ENCODE assay signal across 14 mouse cellular contexts in genomic region chr7:84137779-84138178, GRCm38 (mm10). TPM values are rescaled to one million over a fixed set of nuclear protein-coding genes. Genes with fewer than 3 reads are reported as not detected.
DNase-seq lines count a peak whose midpoint lies in the region; ATAC-seq and TF ChIP-seq lines count a peak whose summit lies in the region.
"Had no signal": no experiment of that assay in that cellular context is flagged by ENCODE, and none has a peak within 500 bp of the region (broad histone marks: within the 10 kb centered on the region; RNA-seq: fewer than 3 reads in every experiment).

No protein-coding gene starts in this region.

- DNase-seq in forebrain, embryonic 10.5 days (ENCODE audit: extremely low spot score, low spot score): no peak
- DNase-seq in layer of hippocampus, adult 2 months (ENCODE audit: low spot score in 2 of 2): peak; percentile 35 to 56
- no peak for DNase-seq in layer of hippocampus, postnatal 25 days (ENCODE audit: extremely low spot score in 1 of 2, low spot score in 1 of 2)
- DNase-seq in right cerebral cortex, postnatal 14 days: peak; percentile 31
- no peak for DNase-seq in embryo, embryonic 10 days (ENCODE audit: low spot score)
- DNase-seq: adrenal gland, postnatal 14 days; gastrocnemius, postnatal 14 days had no signal

- 59% methylated on average over 3 of the region's 3 CpGs for WGBS in forebrain, embryonic 13.5 days
- 91% methylated on average over 3 of the region's 3 CpGs for WGBS in forebrain, embryonic 10.5 days
- 72% methylated on average over 3 of the region's 3 CpGs for WGBS in neural tube, embryonic 12.5 days
- 46% methylated on average over 3 of the region's 3 CpGs for WGBS in neural tube, embryonic 15.5 days

- no peaks in the 10 kb centered on the region for H3K27me3 ChIP-seq in forebrain, embryonic 13.5 days
- no peaks in the 10 kb centered on the region for H3K27me3 ChIP-seq in forebrain, embryonic 10.5 days (ENCODE audit: poor library complexity, severe bottlenecking)
- H3K27me3 ChIP-seq in neural tube, embryonic 12.5 days (replicated peaks): no peaks in the 10 kb centered on the region
- H3K27me3 ChIP-seq in neural tube, embryonic 15.5 days (replicated peaks): no peaks in the 10 kb centered on the region
- H3K27me3 ChIP-seq: heart, embryonic 13.5 days; liver, embryonic 15.5 days had no signal

- H3K4me2 ChIP-seq in forebrain, embryonic 13.5 days: no peak overlapping the region
- no peak overlapping the region for H3K4me2 ChIP-seq in neural tube, embryonic 12.5 days (replicated peaks)
- no peak overlapping the region for H3K4me2 ChIP-seq in neural tube, embryonic 15.5 days
- H3K4me2 ChIP-seq: heart, embryonic 13.5 days; liver, embryonic 15.5 days had no signal

- H3K36me3 ChIP-seq in forebrain, embryonic 13.5 days (ENCODE audit: poor library complexity, severe bottlenecking): no peaks in the 10 kb centered on the region
- no peaks in the 10 kb centered on the region for H3K36me3 ChIP-seq in forebrain, embryonic 10.5 days (replicated peaks)
- H3K36me3 ChIP-seq in neural tube, embryonic 12.5 days: no peaks in the 10 kb centered on the region
- H3K36me3 ChIP-seq in neural tube, embryonic 15.5 days: no peaks in the 10 kb centered on the region
- H3K36me3 ChIP-seq: heart, embryonic 13.5 days; limb, embryonic 10.5 days; liver, embryonic 15.5 days had no signal

- H3K4me3 ChIP-seq in forebrain, embryonic 13.5 days: no peak overlapping the region
- no peak overlapping the region for H3K4me3 ChIP-seq in forebrain, embryonic 10.5 days
- no peak overlapping the region for H3K4me3 ChIP-seq in layer of hippocampus, adult 2 months
- H3K4me3 ChIP-seq in neural tube, embryonic 12.5 days: no peak overlapping the region
- H3K4me3 ChIP-seq in neural tube, embryonic 15.5 days (replicated peaks): no peak overlapping the region
- H3K4me3 ChIP-seq: heart, embryonic 13.5 days; limb, embryonic 10.5 days; liver, embryonic 15.5 days had no signal

- no peak overlapping the region for H3K27ac ChIP-seq in forebrain, embryonic 13.5 days
- no peak overlapping the region for H3K27ac ChIP-seq in forebrain, embryonic 10.5 days
- peak overlapping the region; percentile 16; the same call in 1 of the 2 replicates for H3K27ac ChIP-seq in layer of hippocampus, adult 2 months
- no peak overlapping the region for H3K27ac ChIP-seq in neural tube, embryonic 12.5 days
- no peak overlapping the region for H3K27ac ChIP-seq in neural tube, embryonic 15.5 days (replicated peaks)
- H3K27ac ChIP-seq: limb, embryonic 10.5 days; liver, embryonic 15.5 days; macrophage had no signal

- no peaks in the 10 kb centered on the region for H3K9me3 ChIP-seq in forebrain, embryonic 13.5 days (replicated peaks)
- no peaks in the 10 kb centered on the region for H3K9me3 ChIP-seq in forebrain, embryonic 10.5 days
- no peaks in the 10 kb centered on the region for H3K9me3 ChIP-seq in neural tube, embryonic 12.5 days
- no peaks in the 10 kb centered on the region for H3K9me3 ChIP-seq in neural tube, embryonic 15.5 days (replicated peaks)
- H3K9me3 ChIP-seq: heart, embryonic 13.5 days; limb, embryonic 10.5 days; liver, embryonic 15.5 days had no signal

- ATAC-seq in forebrain, embryonic 13.5 days: 0 out of 2 replicates have a peak, but pooled peaks have one; percentile 50
- peak; percentile 33; the same call in 1 of the 2 replicates for ATAC-seq in neural tube, embryonic 12.5 days (ENCODE audit: low FRiP score, low read depth)
- ATAC-seq in neural tube, embryonic 15.5 days (ENCODE audit: low FRiP score): no peak

- no peak overlapping the region for H3K9ac ChIP-seq in forebrain, embryonic 13.5 days
- no peak overlapping the region for H3K9ac ChIP-seq in neural tube, embryonic 12.5 days
- no peak overlapping the region for H3K9ac ChIP-seq in neural tube, embryonic 15.5 days (replicated peaks)
- H3K9ac ChIP-seq: liver, embryonic 15.5 days had no signal

- peaks cover 37% of the 10 kb centered on the region for H3K4me1 ChIP-seq in forebrain, embryonic 13.5 days
- H3K4me1 ChIP-seq in forebrain, embryonic 10.5 days: peaks cover 40% of the 10 kb centered on the region
- peaks cover 7% of the 10 kb centered on the region for H3K4me1 ChIP-seq in neural tube, embryonic 12.5 days
- H3K4me1 ChIP-seq in neural tube, embryonic 15.5 days: peaks cover 32% of the 10 kb centered on the region
- H3K4me1 ChIP-seq: limb, embryonic 10.5 days had no signal

- no peak for TF ChIP-seq CTCF in layer of hippocampus, adult 2 months (conservative IDR thresholded peaks at IDR 0.05)

RNA-seq across cellular contexts. Expression of gene Abhd17c, which starts 13.9 kb away (rescaled TPM):
- 13.2 and 15.6 TPM in 2 replicates for polyA plus RNA-seq in forebrain, embryonic 13.5 days (2015; fragmentation: Nextera tagmentation; extraction: Ambion mirVana)
- polyA plus RNA-seq in forebrain, embryonic 10.5 days (2016; fragmentation: Nextera tagmentation; extraction: Ambion mirVana): 12.3 and 15.7 TPM in 2 replicates
- 10 to 100 TPM; 54.1 to 57.3 TPM for total RNA-seq in layer of hippocampus, adult 2 months (2021)
- total RNA-seq in layer of hippocampus, postnatal 25 days (2021): 10 to 100 TPM; 58.4 to 59.9 TPM
- 93.1 and 95.5 TPM in 2 replicates for polyA plus RNA-seq in neural tube, embryonic 12.5 days (2016; fragmentation: Nextera tagmentation; extraction: Ambion mirVana)
- polyA plus RNA-seq in neural tube, embryonic 15.5 days (2015; fragmentation: Nextera tagmentation; extraction: Ambion mirVana): 45.2 and 71.7 TPM in 2 replicates

RNA-seq across cellular contexts. Expression of gene Cemip, which starts 51.5 kb away (rescaled TPM):
- 0.55 and 0.81 TPM in 2 replicates for polyA plus RNA-seq in forebrain, embryonic 13.5 days (2015; fragmentation: Nextera tagmentation; extraction: Ambion mirVana)
- 0.12 and 0.14 TPM in 2 replicates for polyA plus RNA-seq in forebrain, embryonic 10.5 days (2016; fragmentation: Nextera tagmentation; extraction: Ambion mirVana)
- total RNA-seq in layer of hippocampus, adult 2 months (2021): 10 to 100 TPM; 21.1 to 26.1 TPM
- 10 to 100 TPM; 21.6 to 25.9 TPM for total RNA-seq in layer of hippocampus, postnatal 25 days (2021)
- 0.08 and 0.20 TPM in 2 replicates for polyA plus RNA-seq in neural tube, embryonic 12.5 days (2016; fragmentation: Nextera tagmentation; extraction: Ambion mirVana)
- 0.83 and 1.0 TPM in 2 replicates for polyA plus RNA-seq in neural tube, embryonic 15.5 days (2015; fragmentation: Nextera tagmentation; extraction: Ambion mirVana)
- polyA plus RNA-seq: limb, embryonic 10.5 days had no signal

Comparison
In these comparisons a context has a peak if more than half of its experiments do, and no peak if none do; other contexts are left out.
1. DNase-seq: peak in layer of hippocampus, adult 2 months (2 of 2) and right cerebral cortex, postnatal 14 days (single experiment); none in forebrain, embryonic 10.5 days (single experiment), layer of hippocampus, postnatal 25 days (0 of 2) and embryo, embryonic 10 days (single experiment).